Mouse (Mus musculus) small intestine, adult 2 months (tissue): ENCODE measurements around the gene Ubald1. TPM values are rescaled to one million over a fixed set of nuclear protein-coding genes. Genes with fewer than 3 reads are reported as not detected.

Experiments
- H3K27ac ChIP-seq: fragments of 200-500 bp; 2 replicates; pipeline ENCODE4 v1.5.1; 2012; ENCODE audit warnings: low read depth, low read length, control low read depth, inconsistent platforms; ENCODE audit not compliant: insufficient read depth
- H3K27me3 ChIP-seq: fragments of 200-500 bp; 2 replicates; pipeline ENCODE4 v1.6.1; 2012; ENCODE audit warnings: mild to moderate bottlenecking, moderate library complexity, low read length, inconsistent platforms; ENCODE audit not compliant: control insufficient read depth, insufficient read depth
- H3K36me3 ChIP-seq: fragments of 200-500 bp; 2 replicates; pipeline ENCODE4 v1.6.1; 2012; ENCODE audit warnings: mild to moderate bottlenecking, low read length, control low read depth, inconsistent platforms; ENCODE audit not compliant: control insufficient read depth, insufficient read depth
- H3K4me1 ChIP-seq: fragments of 200-500 bp; 2 replicates; pipeline ENCODE4 v1.6.1; 2012; ENCODE audit warnings: low read length, inconsistent platforms, mixed read lengths; ENCODE audit not compliant: control insufficient read depth, insufficient read depth, insufficient read length
- H3K4me3 ChIP-seq: fragments of 200-500 bp; 2 replicates; pipeline ENCODE4 v1.5.1; 2012; ENCODE audit warnings: low read depth, mild to moderate bottlenecking, control low read depth, inconsistent platforms, low read length, moderate library complexity
- CTCF ChIP-seq: fragments of 200-500 bp; IDR thresholded peaks from 2 replicates; pipeline ENCODE4 v1.5.1; 2012; ENCODE audit warnings: low read depth, mild to moderate bottlenecking, control low read depth, inconsistent platforms, low read length, moderate library complexity, mixed read lengths; ENCODE audit not compliant: insufficient replicate concordance, insufficient read length; ENCODE audit errors: extremely low read depth
- POLR2A ChIP-seq: fragments of 200-500 bp; IDR thresholded peaks from 2 replicates; pipeline ENCODE4 v1.6.1; 2012; ENCODE audit warnings: low read depth, mild to moderate bottlenecking, control low read depth, inconsistent platforms, low read length, moderate library complexity
- WGBS: fragments of 180-500 bp; shearing (Covaris S2); methylation state at CpG from one replicate; pipeline ENCODE4 v1.1.7; 2018; 5-methylcytosine and 5-hydroxymethylcytosine counted together
- polyA plus RNA-seq: library from polyadenylated mRNA; depleted of rRNA; stranded (reverse); fragments of >200 nt; gene quantifications from 2 replicates; pipeline ENCODE4 v1.2.3, GENCODE M21; 2012; rRNA removed

The Ubald1 gene
- polyA plus RNA-seq, 1 experiment: 37.1 TPM

DNA sequence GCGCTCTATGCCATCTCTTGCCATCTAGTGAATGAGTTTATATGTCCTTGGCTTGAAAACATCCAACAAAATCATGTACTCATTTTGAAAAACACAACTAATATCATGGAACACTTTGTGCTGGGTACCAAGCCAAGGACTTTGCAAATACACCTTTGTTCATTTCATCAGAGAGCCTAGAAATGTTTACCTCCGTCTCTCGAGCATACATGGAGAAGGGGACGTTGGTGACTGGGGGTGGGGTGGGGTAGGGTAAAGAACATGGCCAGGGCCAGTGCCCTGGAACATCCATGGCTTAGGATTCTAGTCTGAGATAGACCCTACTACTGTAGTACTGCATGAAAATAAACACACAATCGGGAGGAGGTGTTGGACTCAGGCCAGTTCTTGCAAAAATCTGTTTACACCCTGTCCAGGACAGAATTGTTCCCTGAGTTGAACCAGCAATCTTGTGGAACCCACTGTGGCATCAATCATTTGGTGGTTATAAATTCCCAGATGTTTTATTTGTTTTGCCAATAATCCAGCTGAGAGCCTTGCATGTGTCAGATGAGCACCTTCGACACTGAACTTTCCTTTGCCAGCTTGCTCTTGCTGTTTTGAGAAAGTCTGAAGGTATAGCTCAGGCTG, 50.7 kb downstream of the Ubald1 start:
- H3K4me1 ChIP-seq: no peaks in the 10 kb centered on the region
- no peaks in the 10 kb centered on the region for H3K36me3 ChIP-seq
- 57% methylated on average over 6 of the region's 6 CpGs for WGBS
- H3K4me3 ChIP-seq: no peak overlapping the region
- TF ChIP-seq CTCF: no peak
- no peak for TF ChIP-seq POLR2A
- no peaks in the 10 kb centered on the region for H3K27me3 ChIP-seq
- H3K27ac ChIP-seq: no peak overlapping the region

DNA sequence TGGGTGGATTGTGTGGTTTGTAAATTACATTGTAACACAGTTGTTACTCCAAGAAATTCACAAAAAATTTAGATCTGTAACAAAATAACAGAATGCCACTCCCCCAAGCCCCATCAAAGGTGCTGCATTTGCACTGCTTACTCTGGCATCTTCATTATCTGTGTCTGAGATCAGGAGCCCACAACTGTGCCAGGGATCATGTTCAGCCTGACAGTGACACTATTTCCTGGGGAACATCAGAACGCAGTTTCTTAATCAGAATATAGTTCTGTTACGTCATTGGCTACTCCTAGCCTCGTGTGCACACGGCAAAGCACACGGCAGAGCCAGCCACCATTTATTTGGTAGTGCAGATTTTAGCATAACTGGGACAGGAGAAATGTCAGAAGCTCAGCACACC, 52.5 kb downstream of the Ubald1 start:
- H3K4me1 ChIP-seq: no peaks in the 10 kb centered on the region
- 86% methylated on average over 5 of the region's 5 CpGs for WGBS
- H3K27ac ChIP-seq: no peak overlapping the region
- TF ChIP-seq CTCF: no peak
- TF ChIP-seq POLR2A: no peak
- H3K36me3 ChIP-seq: no peaks in the 10 kb centered on the region
- H3K4me3 ChIP-seq: no peak overlapping the region
- H3K27me3 ChIP-seq: no peaks in the 10 kb centered on the region

Other genes starting within 250 kb of the Ubald1 start
- 6.5 and 7.8 TPM in 2 replicates for gene Vasn, start 240.4 kb downstream of the Ubald1 start, polyA plus RNA-seq
- gene Dnaja3, start 240.3 kb downstream of the Ubald1 start, polyA plus RNA-seq: 10.2 and 13.7 TPM in 2 replicates
- 45.6 and 86.6 TPM in 2 replicates for gene Coro7, start 200.5 kb downstream of the Ubald1 start, polyA plus RNA-seq
- gene Nmral1, start 161.0 kb downstream of the Ubald1 start, polyA plus RNA-seq: 2.2 and 5.6 TPM in 2 replicates
- gene Hmox2, start 154.0 kb downstream of the Ubald1 start, polyA plus RNA-seq: 11.8 and 21.2 TPM in 2 replicates
- gene Cdip1, start 90.0 kb downstream of the Ubald1 start, polyA plus RNA-seq: 51.7 and 87.4 TPM in 2 replicates
- gene 4930562C15Rik, start 44.9 kb downstream of the Ubald1 start, polyA plus RNA-seq: not detected in 2 replicates
- 81.9 and 164 TPM in 2 replicates for gene Mgrn1, start 5.9 kb upstream of the Ubald1 start, polyA plus RNA-seq
- gene Nudt16l1, start 58.4 kb upstream of the Ubald1 start, polyA plus RNA-seq: 23.7 and 42.6 TPM in 2 replicates
- 17.9 and 34.8 TPM in 2 replicates for gene Anks3, start 83.9 kb upstream of the Ubald1 start, polyA plus RNA-seq
- gene Sept12, start 117.5 kb upstream of the Ubald1 start, polyA plus RNA-seq: 0.15 TPM in 1 of 2 replicates, not detected in the other
- 173 and 472 TPM in 2 replicates for gene Smim22, start 127.0 kb upstream of the Ubald1 start, polyA plus RNA-seq
- gene Rogdi, start 133.2 kb upstream of the Ubald1 start, polyA plus RNA-seq: 41.3 and 68.4 TPM in 2 replicates
- gene Glyr1, start 169.5 kb upstream of the Ubald1 start, polyA plus RNA-seq: 21.2 and 39.0 TPM in 2 replicates
- gene Ubn1, start 169.7 kb upstream of the Ubald1 start, polyA plus RNA-seq: 14.8 and 25.8 TPM in 2 replicates